Mouse (Mus musculus) hindbrain, embryonic 10.5 days (tissue): Measurements from ENCODE around the gene Mtor. TPM values are rescaled to one million over a fixed set of nuclear protein-coding genes. Genes with fewer than 3 reads are reported as not detected.

ENCODE experiments used
- DNase-seq: peaks from one replicate; pipeline ENCODE4 v3.0.0-alpha.2; 2017; ENCODE audit warnings: low spot score
- H3K27ac ChIP-seq: fragments of 300-500 bp; sonication (generic); 2 replicates; pipeline ENCODE4 v1.5.1; 2016; ENCODE audit warnings: mild to moderate bottlenecking, moderate library complexity
- H3K27me3 ChIP-seq: fragments of 300-500 bp; sonication (generic); 2 replicates; pipeline ENCODE4 v1.6.1; 2016; ENCODE audit warnings: mild to moderate bottlenecking; ENCODE audit not compliant: poor library complexity, insufficient read depth, severe bottlenecking
- H3K36me3 ChIP-seq: fragments of 300-500 bp; sonication (generic); 2 replicates; pipeline ENCODE4 v1.6.1; 2016; ENCODE audit warnings: mild to moderate bottlenecking, moderate library complexity
- H3K4me1 ChIP-seq: fragments of 300-500 bp; sonication (generic); replicated peaks from 2 replicates; pipeline ENCODE4 v1.6.1; 2016; ENCODE audit warnings: mild to moderate bottlenecking
- H3K4me3 ChIP-seq: fragments of 300-500 bp; sonication (generic); 2 replicates; pipeline ENCODE4 v1.5.1; 2016; ENCODE audit warnings: mild to moderate bottlenecking, moderate library complexity
- H3K9me3 ChIP-seq: fragments of 300-500 bp; sonication (generic); 2 replicates; pipeline ENCODE4 v1.6.1; 2016; ENCODE audit warnings: mild to moderate bottlenecking, moderate library complexity
- WGBS: fragments of 180-500 bp; shearing (Covaris S2); methylation state at CpG from one replicate; pipeline ENCODE4 v1.1.7; 2016; 5-methylcytosine and 5-hydroxymethylcytosine counted together
- polyA plus RNA-seq: library from polyadenylated mRNA; unstranded; fragments of >200 nt; fragmentation: Nextera tagmentation; extraction: Ambion mirVana; gene quantifications from 2 replicates; pipeline ENCODE4 v1.2.1, GENCODE M21; 2016

Gene Mtor
- polyA plus RNA-seq, 1 experiment from 2014 or later, result 25.3 TPM

DNA sequence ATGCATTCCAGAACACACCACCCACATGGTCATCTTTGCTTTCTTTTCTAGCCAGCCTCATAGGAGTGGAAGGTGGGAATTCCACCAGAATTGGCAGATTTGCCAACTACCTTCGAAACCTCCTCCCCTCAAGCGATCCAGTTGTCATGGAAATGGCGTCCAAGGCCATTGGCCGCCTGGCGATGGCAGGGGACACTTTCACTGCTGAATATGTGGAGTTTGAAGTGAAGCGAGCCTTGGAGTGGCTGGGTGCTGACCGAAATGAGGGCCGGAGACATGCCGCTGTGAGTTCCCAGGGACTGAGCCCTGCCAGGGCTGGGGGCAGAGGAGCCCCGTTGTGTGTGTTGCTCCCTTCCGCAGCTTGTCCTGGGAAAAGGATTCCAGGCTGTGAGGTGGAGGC lies 5.3 kb downstream of the Mtor start:
- H3K4me1 ChIP-seq, result peaks cover 14% of the 10 kb centered on the region
- no peak overlapping the region for H3K4me3 ChIP-seq
- H3K9me3 ChIP-seq, result no peaks in the 10 kb centered on the region
- peaks cover 71% of the 10 kb centered on the region for H3K36me3 ChIP-seq
- H3K27me3 ChIP-seq, result no peaks in the 10 kb centered on the region
- H3K27ac ChIP-seq, result no peak overlapping the region
- 95% methylated on average over 11 of the region's 11 CpGs for WGBS
- no peak for DNase-seq

DNA sequence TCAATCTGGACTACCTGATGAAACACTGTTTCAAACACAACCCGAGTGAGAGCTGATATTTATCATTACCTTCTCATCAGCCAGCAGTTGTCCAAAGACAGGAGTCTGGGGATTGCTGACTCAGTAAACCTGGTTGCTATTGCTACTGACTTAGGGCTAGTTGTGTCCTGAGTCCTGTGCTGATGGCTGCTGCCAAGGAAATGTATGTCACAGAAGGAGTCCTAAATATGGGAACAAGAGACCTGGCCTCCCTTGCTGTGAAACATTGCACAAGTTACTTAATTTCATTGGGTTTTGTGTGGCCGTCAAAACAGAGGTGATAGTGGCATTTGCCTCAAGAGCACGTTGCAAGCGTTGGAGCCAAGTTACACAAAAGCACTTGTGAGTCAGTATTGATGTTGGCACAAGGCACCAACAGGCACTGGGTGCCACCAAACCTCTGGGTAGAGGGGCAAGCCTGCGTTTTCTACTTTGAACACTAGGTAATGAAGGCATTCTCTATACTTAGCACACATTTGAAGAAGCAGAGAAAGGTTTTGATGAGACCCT lies 7.1 kb downstream of the Mtor start:
- Histone ChIP-seq H3K27me3 (no peaks in the 10 kb centered on the region), H3K4me3 (no peak overlapping the region), H3K36me3 (peaks cover 89% of the 10 kb centered on the region), H3K9me3 (no peaks in the 10 kb centered on the region), H3K4me1 (peaks cover 2% of the 10 kb centered on the region; the same call in 1 of the 2 replicates), H3K27ac (no peak overlapping the region)
- DNase-seq, result no peak
- WGBS, result 95% methylated on average over 5 of the region's 5 CpGs

DNA sequence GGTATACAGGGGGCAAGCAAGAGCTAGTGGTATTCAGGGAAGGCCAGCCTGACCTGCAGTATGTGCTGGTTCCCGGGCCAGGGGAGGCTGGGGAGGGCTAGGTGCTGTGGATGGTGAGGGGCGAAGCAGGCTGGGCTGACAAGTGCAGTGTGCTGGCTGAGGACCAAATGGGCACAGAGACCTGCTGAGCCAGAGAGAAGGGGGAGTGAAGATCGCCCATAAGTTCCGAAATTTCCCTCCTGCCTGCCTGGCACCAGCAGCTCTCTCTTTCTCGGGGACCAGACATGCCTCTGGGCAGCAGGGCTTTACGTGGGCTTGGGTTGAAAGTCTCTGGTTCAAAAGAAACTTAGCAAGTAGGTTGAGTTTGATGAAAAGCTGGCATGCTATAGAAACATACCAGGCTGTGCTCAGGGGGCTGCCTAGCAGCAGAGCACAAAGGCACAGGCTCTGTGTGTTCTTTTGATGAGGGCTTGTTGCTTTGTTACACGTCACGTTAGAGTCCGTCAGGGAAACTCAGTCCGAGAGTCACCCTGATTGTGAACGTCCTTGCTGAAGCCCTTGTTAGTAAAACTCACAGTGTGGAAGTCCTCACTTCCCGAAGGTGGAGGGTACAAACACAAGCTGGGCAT lies 12.4 kb downstream of the Mtor start:
- Histone ChIP-seq H3K27ac (no peak overlapping the region), H3K4me3 (no peak overlapping the region), H3K9me3 (no peaks in the 10 kb centered on the region), H3K4me1 (peaks cover 6% of the 10 kb centered on the region; the same call in 1 of the 2 replicates), H3K27me3 (no peaks in the 10 kb centered on the region), H3K36me3 (peaks cover 100% of the 10 kb centered on the region)
- no peak for DNase-seq
- WGBS, result 72% methylated on average over 12 of the region's 12 CpGs

DNA sequence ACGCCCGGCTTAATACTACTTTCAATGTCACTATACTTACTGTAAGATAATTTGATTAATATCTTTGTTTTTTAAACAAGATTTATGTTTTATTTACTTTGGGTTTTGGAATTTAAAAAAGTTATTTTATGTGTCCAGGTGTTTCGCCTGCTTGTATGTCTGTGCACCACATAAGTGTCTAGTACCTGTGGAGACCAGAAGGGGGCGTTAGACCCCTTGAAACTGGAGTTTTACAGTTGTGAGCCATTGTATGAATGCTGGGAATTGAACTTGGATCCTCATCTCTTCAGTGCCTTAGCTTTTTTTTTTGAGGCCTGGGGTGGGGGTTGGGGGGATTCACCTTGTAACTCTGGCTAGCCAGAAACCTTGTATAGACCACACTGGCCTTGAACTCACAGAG lies 13.4 kb downstream of the Mtor start:
- no peaks in the 10 kb centered on the region for H3K9me3 ChIP-seq
- H3K4me3 ChIP-seq, result no peak overlapping the region
- H3K36me3 ChIP-seq, result peaks cover 100% of the 10 kb centered on the region
- whole genome bisulfite sequencing, result 85% methylated on average over 4 of the region's 4 CpGs
- H3K27me3 ChIP-seq, result no peaks in the 10 kb centered on the region
- H3K4me1 ChIP-seq, result peaks cover 6% of the 10 kb centered on the region; the same call in 1 of the 2 replicates
- H3K27ac ChIP-seq, result no peak overlapping the region
- DNase-seq, result no peak

DNA sequence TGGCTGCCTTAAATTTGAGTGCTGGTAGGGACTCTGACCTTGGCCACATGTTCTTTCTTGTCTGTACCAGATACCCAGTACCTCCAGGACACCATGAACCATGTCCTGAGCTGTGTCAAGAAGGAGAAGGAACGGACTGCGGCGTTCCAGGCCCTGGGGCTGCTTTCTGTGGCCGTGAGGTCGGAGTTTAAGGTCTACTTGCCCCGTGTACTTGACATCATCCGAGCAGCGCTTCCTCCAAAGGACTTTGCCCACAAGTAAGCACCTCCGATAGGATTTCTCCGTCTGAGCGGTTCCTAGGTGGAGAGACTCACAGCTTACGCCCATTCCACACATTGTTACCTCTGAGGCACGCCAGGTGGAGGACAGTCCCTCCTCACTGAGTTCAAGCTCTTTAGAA lies 14.3 kb downstream of the Mtor start:
- no peaks in the 10 kb centered on the region for H3K27me3 ChIP-seq
- no peak overlapping the region for H3K27ac ChIP-seq
- 97% methylated on average over 13 of the region's 13 CpGs for WGBS
- no peak for DNase-seq
- H3K4me1 ChIP-seq, result peaks cover 6% of the 10 kb centered on the region; the same call in 1 of the 2 replicates
- no peaks in the 10 kb centered on the region for H3K9me3 ChIP-seq
- H3K36me3 ChIP-seq, result peaks cover 100% of the 10 kb centered on the region
- no peak overlapping the region for H3K4me3 ChIP-seq

- peaks cover 6% of the 10 kb centered on the region; the same call in 1 of the 2 replicates for H3K4me1 ChIP-seq
- H3K9me3 ChIP-seq, result no peaks in the 10 kb centered on the region
- H3K27ac ChIP-seq, result no peak overlapping the region
- no peak overlapping the region for H3K4me3 ChIP-seq
- peaks cover 100% of the 10 kb centered on the region for H3K36me3 ChIP-seq
- WGBS, result 89% methylated on average over 14 of the region's 14 CpGs
- H3K27me3 ChIP-seq, result no peaks in the 10 kb centered on the region
- no peak for DNase-seq
Observed at GRCm38 (mm10) chr4:148463208-148463960, 15.0 kb downstream of the Mtor start.

DNA sequence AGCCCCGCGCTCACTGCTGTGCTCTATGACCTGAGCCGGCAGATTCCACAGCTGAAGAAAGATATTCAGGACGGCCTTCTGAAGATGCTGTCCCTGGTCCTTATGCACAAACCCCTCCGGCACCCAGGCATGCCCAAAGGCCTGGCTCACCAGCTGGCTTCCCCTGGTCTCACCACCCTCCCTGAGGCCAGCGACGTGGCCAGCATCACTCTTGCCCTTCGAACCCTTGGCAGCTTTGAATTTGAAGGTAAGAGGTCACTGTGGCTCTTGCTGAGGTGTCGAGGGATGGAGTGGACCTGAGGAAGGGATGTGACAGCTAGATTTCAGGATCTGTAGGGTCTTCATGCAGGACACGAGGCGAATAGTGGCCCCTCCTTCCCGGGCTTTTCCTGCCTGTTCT lies 15.9 kb downstream of the Mtor start:
- no peaks in the 10 kb centered on the region for H3K9me3 ChIP-seq
- no peaks in the 10 kb centered on the region for H3K27me3 ChIP-seq
- peaks cover 6% of the 10 kb centered on the region; the same call in 1 of the 2 replicates for H3K4me1 ChIP-seq
- H3K4me3 ChIP-seq, result no peak overlapping the region
- 95% methylated on average over 12 of the region's 12 CpGs for WGBS
- no peak for DNase-seq
- H3K36me3 ChIP-seq, result peaks cover 100% of the 10 kb centered on the region
- H3K27ac ChIP-seq, result no peak overlapping the region

DNA sequence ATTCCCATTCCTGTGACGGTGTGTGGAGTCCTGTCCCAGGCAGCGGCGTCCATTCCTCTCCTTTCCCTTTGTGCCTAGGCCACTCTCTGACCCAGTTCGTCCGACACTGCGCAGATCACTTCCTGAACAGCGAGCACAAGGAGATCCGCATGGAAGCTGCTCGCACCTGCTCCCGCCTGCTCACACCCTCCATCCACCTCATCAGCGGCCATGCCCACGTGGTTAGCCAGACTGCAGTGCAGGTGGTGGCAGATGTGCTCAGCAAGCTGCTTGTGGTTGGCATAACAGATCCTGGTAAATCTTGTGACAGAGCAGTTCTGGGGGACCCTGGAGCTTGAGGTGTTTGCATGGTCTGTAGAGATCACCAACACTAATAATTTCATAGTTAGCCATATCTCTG lies 16.5 kb downstream of the Mtor start:
- H3K9me3 ChIP-seq, result no peaks in the 10 kb centered on the region
- no peak overlapping the region for H3K4me3 ChIP-seq
- WGBS, result 96% methylated on average over 12 of the region's 12 CpGs
- peaks cover 100% of the 10 kb centered on the region for H3K36me3 ChIP-seq
- no peaks in the 10 kb centered on the region for H3K27me3 ChIP-seq
- DNase-seq, result no peak
- H3K4me1 ChIP-seq, result peaks cover 6% of the 10 kb centered on the region; the same call in 1 of the 2 replicates
- H3K27ac ChIP-seq, result no peak overlapping the region

- Histone ChIP-seq H3K27ac (no peak overlapping the region), H3K27me3 (no peaks in the 10 kb centered on the region), H3K36me3 (peaks cover 100% of the 10 kb centered on the region), H3K4me3 (no peak overlapping the region), H3K4me1 (peaks cover 15% of the 10 kb centered on the region), H3K9me3 (no peaks in the 10 kb centered on the region)
- no peak for DNase-seq
- WGBS, result 93% methylated on average over 5 of the region's 5 CpGs
Observed at GRCm38 (mm10) chr4:148466511-148467079, 18.2 kb downstream of the Mtor start.

- H3K9me3 ChIP-seq, result no peaks in the 10 kb centered on the region
- peaks cover 100% of the 10 kb centered on the region for H3K36me3 ChIP-seq
- no peak for DNase-seq
- WGBS, result 88% methylated on average over 10 of the region's 10 CpGs
- H3K27me3 ChIP-seq, result no peaks in the 10 kb centered on the region
- H3K27ac ChIP-seq, result no peak overlapping the region
- H3K4me1 ChIP-seq, result peaks cover 20% of the 10 kb centered on the region
- no peak overlapping the region for H3K4me3 ChIP-seq
Observed at GRCm38 (mm10) chr4:148468396-148468795, 20.0 kb downstream of the Mtor start.

DNA sequence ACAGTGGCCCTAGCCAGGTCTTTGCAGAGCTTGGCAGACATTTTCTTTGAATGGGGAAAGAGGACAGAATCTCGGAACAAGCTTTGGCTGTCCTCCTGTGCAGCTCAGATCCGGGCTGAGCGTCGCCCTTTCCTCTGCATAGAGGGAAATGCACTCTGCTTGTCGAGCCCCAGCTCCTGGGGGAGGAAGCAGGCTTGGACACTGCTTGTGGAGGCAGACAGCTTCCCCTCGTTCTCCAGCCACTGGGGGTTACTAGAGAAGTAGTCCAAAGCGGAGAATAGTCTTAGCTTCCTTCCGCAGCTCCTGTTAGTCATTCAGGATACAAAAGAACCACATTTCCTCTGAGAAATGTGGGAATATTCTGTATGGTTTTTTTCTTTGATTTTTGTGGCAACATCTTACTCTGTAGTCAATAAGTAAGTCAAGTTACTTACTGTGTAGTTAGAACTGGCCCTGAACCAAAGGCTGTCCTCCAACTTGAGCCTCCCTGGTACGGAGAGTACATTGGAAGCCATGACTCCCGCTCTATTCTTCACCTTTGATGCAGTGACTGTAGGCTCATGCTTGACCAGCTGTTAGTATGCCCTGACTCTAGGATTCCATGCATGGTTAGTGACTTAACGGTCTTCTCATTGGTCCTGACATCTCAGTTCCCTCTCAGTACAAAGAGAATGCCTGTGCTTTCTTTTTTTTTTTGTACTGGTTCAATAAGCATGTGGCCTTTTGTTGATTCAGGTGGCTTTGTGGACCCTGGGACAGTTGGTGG lies 21.3 kb downstream of the Mtor start:
- DNase-seq, result no peak
- Histone ChIP-seq H3K4me1 (peaks cover 20% of the 10 kb centered on the region), H3K9me3 (no peaks in the 10 kb centered on the region), H3K36me3 (peaks cover 100% of the 10 kb centered on the region), H3K27me3 (no peaks in the 10 kb centered on the region), H3K4me3 (no peak overlapping the region), H3K27ac (0 out of 2 replicates have a peak overlapping the region, but pooled peaks have one; percentile 50)
- WGBS, result 89% methylated on average over 11 of the region's 11 CpGs

GRCm38 (mm10) chr4:148471363-148471806 lies 23.0 kb downstream of the Mtor start:
- WGBS, result 77% methylated on average over 10 of the region's 10 CpGs
- Histone ChIP-seq H3K36me3 (peaks cover 100% of the 10 kb centered on the region), H3K27me3 (no peaks in the 10 kb centered on the region), H3K4me3 (no peak overlapping the region), H3K27ac (peak overlapping the region; percentile 45; the same call in 1 of the 2 replicates), H3K4me1 (peaks cover 20% of the 10 kb centered on the region), H3K9me3 (no peaks in the 10 kb centered on the region)
- peak; percentile 20 for DNase-seq
